Comparison of ENCODE assay signal across 19 mouse cellular contexts in genomic region chr1:76972454-76972853, GRCm38 (mm10).
"Had no signal": no experiment of that assay in that cellular context is flagged by ENCODE, and none has a peak within 500 bp of the region (broad histone marks: within the 10 kb centered on the region; RNA-seq: fewer than 3 reads in every experiment).

No protein-coding gene starts in this region.

- ATAC-seq: intestine, postnatal 0 days; midbrain, embryonic 16.5 days had no signal

- H3K36me3 ChIP-seq: limb, embryonic 13.5 days; liver, embryonic 13.5 days; neural tube, embryonic 13.5 days; stomach, embryonic 15.5 days had no signal

- DNase-seq: kidney, adult 2 months; kidney, postnatal 36 days; layer of hippocampus, postnatal 36 days; liver, embryonic 13.5 days; lung, adult 2 months; lung, postnatal 14 days; lung, postnatal 4 days; retina, postnatal 1 day; right cerebral cortex, postnatal 25 days; spleen, adult 18-20 months; thymus, postnatal 25 days had no signal

- H3K4me3 ChIP-seq: left cerebral cortex, adult 2 months; limb, embryonic 13.5 days; liver, embryonic 13.5 days; myocyte; neural tube, embryonic 13.5 days; stomach, embryonic 15.5 days had no signal

- H3K4me2 ChIP-seq: limb, embryonic 13.5 days; liver, embryonic 13.5 days; neural tube, embryonic 13.5 days; stomach, embryonic 15.5 days had no signal

- H3K9ac ChIP-seq: limb, embryonic 13.5 days; liver, embryonic 13.5 days; neural tube, embryonic 13.5 days; stomach, embryonic 15.5 days had no signal

- H3K27me3 ChIP-seq: liver, embryonic 13.5 days; neural tube, embryonic 13.5 days; stomach, embryonic 15.5 days had no signal

- H3K9me3 ChIP-seq: limb, embryonic 13.5 days; liver, embryonic 13.5 days; neural tube, embryonic 13.5 days; stomach, embryonic 15.5 days had no signal

- H3K27ac ChIP-seq: kidney, postnatal 0 days; left cerebral cortex, adult 2 months; limb, embryonic 13.5 days; liver, embryonic 13.5 days; neural tube, embryonic 13.5 days; stomach, embryonic 15.5 days had no signal

- H3K4me1 ChIP-seq: liver, embryonic 13.5 days; neural tube, embryonic 13.5 days had no signal
